Mouse (Mus musculus) cerebellum, adult 2 months (tissue): ENCODE results near the gene Nckap5.

ENCODE experiments used
- CTCF ChIP-seq: fragments of 200-500 bp; IDR thresholded peaks from 2 replicates; pipeline ENCODE4 v1.5.1; 2011; ENCODE audit warnings: low read depth, mild to moderate bottlenecking, control low read depth, low read length, moderate library complexity, borderline replicate concordance; ENCODE audit not compliant: insufficient read depth
- POLR2A ChIP-seq: fragments of 200-500 bp; IDR thresholded peaks from 2 replicates; pipeline ENCODE4 v1.6.1; 2011; ENCODE audit warnings: low read length, control low read depth, borderline replicate concordance; ENCODE audit not compliant: insufficient read depth

DNA sequence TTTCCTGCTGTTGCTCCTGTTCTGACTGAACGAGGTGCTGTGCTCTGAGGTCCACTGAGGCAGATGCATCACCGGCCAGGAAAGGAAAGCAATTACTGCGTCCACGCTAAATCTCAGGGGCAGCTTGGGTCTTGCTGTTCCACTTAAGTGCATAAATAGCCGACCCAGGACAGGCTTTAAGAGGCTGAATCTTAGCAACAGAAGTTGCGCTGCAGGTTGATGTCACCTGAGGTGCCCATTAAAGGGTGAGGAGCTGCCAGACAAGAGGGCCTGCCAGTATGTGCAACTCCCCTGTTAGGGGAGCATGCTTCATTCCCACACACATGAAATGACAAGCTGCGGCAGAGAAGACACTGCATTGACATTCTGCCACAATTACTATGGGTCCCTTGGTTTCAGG is 282.6 kb downstream of the Nckap5 start:
- TF ChIP-seq CTCF (no peak), POLR2A (no peak)
